Mouse (Mus musculus): ENCODE measurements at regions not wholly inside any gene's neighbourhood (a gene's known extent, or its start where the extent isn't known, plus 50 kb on each side); places are given as distances from the start of the nearest gene placed in this dataset.

DNA sequence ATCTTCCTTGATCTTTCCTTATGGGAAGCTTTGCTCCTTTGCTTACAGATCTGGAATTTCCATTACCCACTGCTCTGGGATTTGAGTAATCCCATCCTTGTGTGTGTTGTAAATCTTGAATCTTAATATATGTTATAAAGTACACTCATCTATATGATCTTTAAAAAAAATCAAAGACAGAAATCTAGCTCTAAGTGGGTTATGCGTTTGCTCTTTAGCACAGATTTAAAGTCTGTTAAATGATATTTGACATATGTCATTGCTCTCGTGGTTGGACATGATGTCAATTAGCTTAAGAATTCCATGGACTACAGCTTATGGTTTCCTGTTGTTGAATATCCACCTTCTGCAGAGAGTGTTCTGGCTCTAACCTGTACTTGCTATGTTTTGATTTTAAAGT is 1446.7 kb upstream of the Flrt2 start:
- H3K4me2 ChIP-seq (ENCODE audit: insufficient read depth, low read depth, poor library complexity, severe bottlenecking), result no peak overlapping the region
- no peaks in the 10 kb centered on the region for H3K79me2 ChIP-seq (replicated peaks; ENCODE audit: control insufficient read depth, extremely low read depth, insufficient read depth, poor library complexity, severe bottlenecking)
- H3K27ac ChIP-seq (ENCODE audit: insufficient read depth, low read depth), result no peak overlapping the region
- H3K27me3 ChIP-seq (replicated peaks), result no peaks in the 10 kb centered on the region
- no peak overlapping the region for H3K9ac ChIP-seq (ENCODE audit: insufficient read depth, low read depth)
- TF ChIP-seq SMC3 (IDR thresholded peaks at IDR 0.05; ENCODE audit: low read depth, low read length) (no peak), HCFC1 (IDR thresholded peaks at IDR 0.05; ENCODE audit: low read depth, low read length) (no peak)
- DNase-seq (ENCODE audit: extremely low read depth), result no peak
- peaks cover 11% of the 10 kb centered on the region for H3K9me3 ChIP-seq (replicated peaks; ENCODE audit: low read length)
- no peaks in the 10 kb centered on the region for H3K36me3 ChIP-seq (replicated peaks in 1 of 2; ENCODE audit: control insufficient read depth in 1 of 2, insufficient read depth in 1 of 2, low read length in 1 of 2)
- H3K4me3 ChIP-seq (replicated peaks in 1 of 3; ENCODE audit: low read depth in 2 of 3, low read length in 2 of 3, poor library complexity in 1 of 3), result no peak overlapping the region
- dilution Hi-C loops (cut with MboI; ENCODE audit: extremely low pct_ligation_motif_present, extremely low pct_unique_long_range_greater_than_20kb, low sequenced_read_pairs) (no loop called here), in situ Hi-C loops (cut with MboI; ENCODE audit: low pct_ligation_motif_present, low pct_unique_long_range_greater_than_20kb, low sequenced_read_pairs) (no loop called here)
- H3K4me1 ChIP-seq (ENCODE audit: control insufficient read depth in 1 of 2, insufficient read depth in 2 of 2), result no peaks in the 10 kb centered on the region

DNA sequence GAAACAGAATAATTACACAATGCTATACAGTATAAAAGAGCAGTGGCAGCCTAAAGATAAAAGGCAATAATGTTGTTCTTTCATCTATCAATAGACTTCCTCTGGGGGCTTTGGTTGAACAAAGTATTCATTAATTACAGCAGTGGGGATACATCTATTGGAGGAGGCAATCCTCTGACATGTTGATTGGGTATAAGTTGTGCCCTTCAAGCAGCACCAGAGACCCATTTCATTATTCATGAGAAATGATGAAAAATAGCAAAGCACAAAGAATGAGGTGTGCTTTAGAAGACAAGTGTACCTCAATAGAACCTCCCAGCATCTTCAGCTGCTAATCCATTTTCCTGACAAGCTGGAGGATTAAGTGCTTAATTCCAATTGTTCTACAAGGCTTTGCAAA is 1444.7 kb upstream of the Flrt2 start:
- TF ChIP-seq ZNF384 (IDR thresholded peaks at IDR 0.05; ENCODE audit: low read depth, low read length) (no peak), USF1 (IDR thresholded peaks at IDR 0.05; ENCODE audit: low read depth, low read length) (no peak)
- dilution Hi-C loops (cut with MboI; ENCODE audit: extremely low pct_ligation_motif_present, extremely low pct_unique_long_range_greater_than_20kb, low sequenced_read_pairs), result no loop called here
- Histone ChIP-seq H3K9me3 (replicated peaks; ENCODE audit: low read length) (peaks cover 7% of the 10 kb centered on the region), H3K79me2 (replicated peaks; ENCODE audit: control insufficient read depth, extremely low read depth, insufficient read depth, poor library complexity, severe bottlenecking) (no peaks in the 10 kb centered on the region), H3K36me3 (replicated peaks in 1 of 2; ENCODE audit: control insufficient read depth in 1 of 2, insufficient read depth in 1 of 2, low read length in 1 of 2) (no peaks in the 10 kb centered on the region), H3K4me3 (replicated peaks in 1 of 3; ENCODE audit: low read depth in 2 of 3, low read length in 2 of 3, poor library complexity in 1 of 3) (no peak overlapping the region), H3K4me2 (ENCODE audit: insufficient read depth, low read depth, poor library complexity, severe bottlenecking) (no peak overlapping the region), H3K9ac (ENCODE audit: insufficient read depth, low read depth) (no peak overlapping the region), H3K4me1 (ENCODE audit: control insufficient read depth in 1 of 2, insufficient read depth in 2 of 2) (no peaks in the 10 kb centered on the region), H3K27ac (ENCODE audit: insufficient read depth, low read depth) (no peak overlapping the region), H3K27me3 (replicated peaks) (no peaks in the 10 kb centered on the region)
- no peak for DNase-seq (ENCODE audit: extremely low read depth)
- in situ Hi-C loops (cut with MboI; ENCODE audit: low pct_ligation_motif_present, low pct_unique_long_range_greater_than_20kb, low sequenced_read_pairs), result no loop called here

DNA sequence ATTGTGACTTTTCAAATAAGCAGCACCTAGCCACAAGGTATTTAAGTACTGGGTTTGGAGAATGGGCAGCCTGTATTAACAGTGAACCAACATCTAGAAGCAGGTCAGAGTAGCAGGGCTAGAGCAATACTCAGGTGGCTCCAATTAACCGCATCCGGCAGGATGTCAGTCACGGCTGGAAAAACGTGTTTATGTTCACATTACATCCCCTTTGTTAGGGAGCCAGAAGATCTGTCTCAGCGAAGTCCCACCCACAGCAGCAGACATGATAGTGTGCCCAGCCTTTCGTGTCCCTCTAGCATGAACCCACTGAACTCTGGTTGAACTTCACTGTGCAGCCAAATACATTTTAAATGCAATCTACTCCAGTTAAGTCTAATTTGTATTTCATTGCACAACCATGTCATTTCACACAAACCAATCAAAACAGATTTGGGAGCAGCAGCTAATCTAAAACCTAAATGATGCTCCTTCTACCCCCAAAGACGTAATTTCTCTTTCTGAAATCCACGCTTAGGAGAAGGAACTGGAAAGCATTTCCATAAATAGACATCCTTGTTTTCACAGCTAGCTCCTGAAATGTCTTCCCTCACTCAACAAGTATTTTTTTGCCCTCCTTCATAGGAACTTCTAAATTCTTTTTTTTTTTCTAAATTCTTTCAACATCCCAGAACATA is 1438.9 kb upstream of the Flrt2 start:
- Histone ChIP-seq H3K79me2 (replicated peaks; ENCODE audit: control insufficient read depth, extremely low read depth, insufficient read depth, poor library complexity, severe bottlenecking) (no peaks in the 10 kb centered on the region), H3K4me2 (ENCODE audit: insufficient read depth, low read depth, poor library complexity, severe bottlenecking) (no peak overlapping the region), H3K9ac (ENCODE audit: insufficient read depth, low read depth) (no peak overlapping the region), H3K27me3 (replicated peaks) (no peaks in the 10 kb centered on the region), H3K4me1 (ENCODE audit: control insufficient read depth in 1 of 2, insufficient read depth in 2 of 2) (no peaks in the 10 kb centered on the region), H3K36me3 (replicated peaks in 1 of 2; ENCODE audit: control insufficient read depth in 1 of 2, insufficient read depth in 1 of 2, low read length in 1 of 2) (no peaks in the 10 kb centered on the region), H3K27ac (ENCODE audit: insufficient read depth, low read depth) (no peak overlapping the region), H3K4me3 (replicated peaks in 1 of 3; ENCODE audit: low read depth in 2 of 3, low read length in 2 of 3, poor library complexity in 1 of 3) (no peak overlapping the region), H3K9me3 (replicated peaks; ENCODE audit: low read length) (peaks cover 6% of the 10 kb centered on the region)
- TF ChIP-seq MYC (IDR thresholded peaks at IDR 0.05; ENCODE audit: low read depth, low read length) (no peak), SIN3A (IDR thresholded peaks at IDR 0.05; ENCODE audit: low read length) (no peak), ETS1 (conservative IDR thresholded peaks at IDR 0.05; ENCODE audit: low read depth, low read length) (no peak), MEF2A (IDR thresholded peaks at IDR 0.05; ENCODE audit: borderline replicate concordance, low read depth, low read length) (no peak), USF2 (conservative IDR thresholded peaks at IDR 0.05; ENCODE audit: low read depth, low read length) (no peak), TCF12 (IDR thresholded peaks at IDR 0.05; ENCODE audit: low read depth, low read length) (no peak), TBP (conservative IDR thresholded peaks at IDR 0.05; ENCODE audit: low read depth, low read length) (no peak), PAX5 (IDR thresholded peaks at IDR 0.05; ENCODE audit: low read length) (no peak), ZKSCAN1 (IDR thresholded peaks at IDR 0.05; ENCODE audit: borderline replicate concordance, low read depth, low read length) (no peak), POLR2A (IDR thresholded peaks at IDR 0.05; ENCODE audit: low read depth, low read length) (no peak), ELF1 (IDR thresholded peaks at IDR 0.05; ENCODE audit: low read depth, low read length) (no peak), ZNF384 (IDR thresholded peaks at IDR 0.05; ENCODE audit: low read depth, low read length) (no peak), USF1 (IDR thresholded peaks at IDR 0.05; ENCODE audit: low read depth, low read length) (no peak), JUND (conservative IDR thresholded peaks at IDR 0.05; ENCODE audit: low read depth, low read length) (no peak), E2F4 (IDR thresholded peaks at IDR 0.05; ENCODE audit: insufficient replicate concordance, low read depth, low read length) (no peak), SMC3 (IDR thresholded peaks at IDR 0.05; ENCODE audit: low read depth, low read length) (no peak), UBTF (IDR thresholded peaks at IDR 0.05; ENCODE audit: low read depth, low read length) (no peak), ZC3H11A (IDR thresholded peaks at IDR 0.05; ENCODE audit: low read depth, low read length) (no peak), NRF1 (IDR thresholded peaks at IDR 0.05; ENCODE audit: low read depth, low read length) (no peak)
- no peak for DNase-seq (ENCODE audit: extremely low read depth)
- in situ Hi-C loops (cut with MboI; ENCODE audit: low pct_ligation_motif_present, low pct_unique_long_range_greater_than_20kb, low sequenced_read_pairs), result no loop called here
- dilution Hi-C loops (cut with MboI; ENCODE audit: extremely low pct_ligation_motif_present, extremely low pct_unique_long_range_greater_than_20kb, low sequenced_read_pairs), result no loop called here
